Mouse (Mus musculus): Measurements from ENCODE around the gene Glyat.

Gene Glyat

GRCm38 (mm10) chr19:12684638-12685037, 51.5 kb downstream of the Glyat start:
- no peak for DNase-seq (ENCODE audit: low spot score in 2 of 2)

- no peak for DNase-seq (ENCODE audit: low spot score in 2 of 2)
Measured at GRCm38 (mm10) chr19:12685231-12685630, 52.1 kb downstream of the Glyat start.

- DNase-seq (ENCODE audit: low spot score in 2 of 2) = no peak
Measured at GRCm38 (mm10) chr19:12695590-12695989, 62.5 kb downstream of the Glyat start, which contains the start of gene Keg1. Gene Keg1, plus strand, starts transcription at chr19:12695786.

- no peak for DNase-seq (ENCODE audit: low spot score in 2 of 2)
Measured at GRCm38 (mm10) chr19:12696221-12696620, 63.1 kb downstream of the Glyat start.

Measured in frontal cortex, postnatal 10 days (tissue).